Mouse (Mus musculus): ENCODE data around the gene Slc6a6. TPM values are rescaled to one million over a fixed set of nuclear protein-coding genes. Genes with fewer than 3 reads are reported as not detected.

The Slc6a6 gene
- polyA plus RNA-seq, 1 experiment from 2014 or later = 98.3 TPM

Other genes with a start within 250 kb of the Slc6a6 start
- gene Chchd4, start 210.5 kb upstream of the Slc6a6 start, polyA plus RNA-seq (2015; fragmentation: Nextera tagmentation; extraction: Ambion mirVana) = 29.9 and 30.4 TPM in 2 replicates
- 43.5 and 44.3 TPM in 2 replicates for gene Tmem43, start 210.3 kb upstream of the Slc6a6 start, polyA plus RNA-seq (2015; fragmentation: Nextera tagmentation; extraction: Ambion mirVana)
- gene Xpc, start 168.2 kb upstream of the Slc6a6 start, polyA plus RNA-seq (2015; fragmentation: Nextera tagmentation; extraction: Ambion mirVana) = 22.2 and 24.8 TPM in 2 replicates
- 162 and 169 TPM in 2 replicates for gene Lsm3, start 168.1 kb upstream of the Slc6a6 start, polyA plus RNA-seq (2015; fragmentation: Nextera tagmentation; extraction: Ambion mirVana)
- gene Grip2, start 143.2 kb downstream of the Slc6a6 start, polyA plus RNA-seq (2015; fragmentation: Nextera tagmentation; extraction: Ambion mirVana) = 4.3 and 4.6 TPM in 2 replicates
- gene Ccdc174, start 194.0 kb downstream of the Slc6a6 start, polyA plus RNA-seq (2015; fragmentation: Nextera tagmentation; extraction: Ambion mirVana) = 50.5 TPM in 2 replicates
- 1.2 and 1.4 TPM in 2 replicates for gene 4930590J08Rik, start 218.8 kb downstream of the Slc6a6 start, polyA plus RNA-seq (2015; fragmentation: Nextera tagmentation; extraction: Ambion mirVana)

Data from hindbrain, embryonic 13.5 days (tissue).